9 mouse cellular contexts compared by ENCODE assay signal in the genomic region with DNA sequence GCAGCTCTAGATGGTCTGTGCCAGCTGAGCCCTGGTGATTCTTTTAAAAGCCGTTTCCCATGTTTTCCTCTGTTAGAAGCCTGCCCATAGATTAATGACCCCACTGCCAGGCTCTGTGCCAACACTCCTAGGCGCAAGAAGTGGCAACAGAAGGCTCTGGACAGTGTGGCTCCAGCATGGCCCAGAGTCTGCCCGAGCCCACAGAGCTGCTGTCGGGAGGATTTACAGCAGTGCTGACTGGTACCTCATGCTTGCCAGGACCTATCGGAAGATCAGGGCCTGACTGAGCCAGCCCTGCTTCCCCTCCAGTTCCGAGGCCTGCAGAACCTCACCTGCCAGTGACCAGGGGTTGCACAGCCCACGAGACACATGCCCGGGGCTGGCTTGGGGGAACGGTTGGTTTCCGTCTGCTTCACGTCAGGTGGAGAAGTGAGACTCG.
A peak's percentile ranks its signal among the peaks of the same experiment; 100 is the strongest.
DNase-seq lines count a peak whose midpoint lies in the region; ATAC-seq lines count a peak whose summit lies in the region.
"Had no signal": no experiment of that assay in that cellular context is flagged by ENCODE, and none has a peak within 500 bp of the region (broad histone marks: within the 10 kb centered on the region; RNA-seq: fewer than 3 reads in every experiment).

No protein-coding gene starts in this region.

- H3K4me2 ChIP-seq in heart, embryonic 14.5 days (ENCODE audit: low read length) = peak overlapping the region; percentile 23; the same call in 1 of the 2 replicates
- no peak overlapping the region for H3K4me2 ChIP-seq in limb, embryonic 15.5 days
- H3K4me2 ChIP-seq: embryonic facial prominence, embryonic 12.5 days had no signal

- H3K4me3 ChIP-seq in heart, embryonic 14.5 days (ENCODE audit: control insufficient read depth in 1 of 2, insufficient read depth in 1 of 2, low read depth in 1 of 2, low read length in 2 of 2) = no peak overlapping the region
- H3K4me3 ChIP-seq in limb, embryonic 15.5 days = no peak overlapping the region
- H3K4me3 ChIP-seq: embryonic facial prominence, embryonic 12.5 days had no signal

- no peaks in the 10 kb centered on the region for H3K9me3 ChIP-seq in heart, embryonic 14.5 days (ENCODE audit: control insufficient read depth, low read length)
- H3K9me3 ChIP-seq in limb, embryonic 15.5 days = no peaks in the 10 kb centered on the region

- H3K36me3 ChIP-seq in heart, embryonic 14.5 days (ENCODE audit: control insufficient read depth, insufficient read depth, low read length) = no peaks in the 10 kb centered on the region
- H3K36me3 ChIP-seq in limb, embryonic 15.5 days = no peaks in the 10 kb centered on the region
- H3K36me3 ChIP-seq: embryonic facial prominence, embryonic 12.5 days had no signal

- peak overlapping the region in 1 of 2 experiments; percentile 50; a peak in 2 of 4 replicates for H3K27ac ChIP-seq in heart, embryonic 14.5 days (replicated peaks in 1 of 2; ENCODE audit: control insufficient read depth in 1 of 2, insufficient read depth in 1 of 2, low read depth in 2 of 2, low read length in 2 of 2)
- H3K27ac ChIP-seq in limb, embryonic 15.5 days = peak overlapping the region; percentile 4; the same call in 1 of the 2 replicates
- H3K27ac ChIP-seq: embryonic facial prominence, embryonic 12.5 days had no signal

- peak overlapping the region; percentile 21; the same call in 1 of the 2 replicates for H3K9ac ChIP-seq in heart, embryonic 14.5 days (ENCODE audit: low read length)
- H3K9ac ChIP-seq in limb, embryonic 15.5 days = no peak overlapping the region
- H3K9ac ChIP-seq: embryonic facial prominence, embryonic 12.5 days had no signal

- ATAC-seq in heart, embryonic 14.5 days (ENCODE audit: insufficient number of reproducible peaks, insufficient read depth, low FRiP score, low read depth) = peak; percentile 64
- ATAC-seq in limb, embryonic 15.5 days (ENCODE audit: insufficient number of reproducible peaks, low FRiP score, low TSS enrichment, low read depth) = no peak

- 38% methylated on average over 12 of the region's 12 CpGs for WGBS in heart, embryonic 14.5 days
- 38% methylated on average over 12 of the region's 12 CpGs for WGBS in limb, embryonic 15.5 days

- intact Hi-C loops in heart, postnatal 36 days (cut with DNase I) = no loop called here
- intact Hi-C loops in gastrocnemius, postnatal 14 days (cut with DNase I; ENCODE audit: low total_unique reads) = no loop called here

- H3K27me3 ChIP-seq in heart, embryonic 14.5 days (ENCODE audit: control insufficient read depth, insufficient read depth, low read length) = no peaks in the 10 kb centered on the region
- H3K27me3 ChIP-seq in limb, embryonic 15.5 days = no peaks in the 10 kb centered on the region
- H3K27me3 ChIP-seq: embryonic facial prominence, embryonic 12.5 days had no signal

- peaks cover 18 to 32% of the 10 kb centered on the region in 2 experiments for H3K4me1 ChIP-seq in heart, embryonic 14.5 days (ENCODE audit: control insufficient read depth in 2 of 2, insufficient read depth in 2 of 2, low read length in 2 of 2)
- peaks cover 11% of the 10 kb centered on the region for H3K4me1 ChIP-seq in limb, embryonic 15.5 days
- H3K4me1 ChIP-seq: embryonic facial prominence, embryonic 12.5 days had no signal

- no peak for DNase-seq in heart, postnatal 36 days
- DNase-seq in adrenal gland, adult 8-10 months = peak; percentile 38
- DNase-seq in cerebellum, postnatal 14 days = peak; percentile 89 to 92
- no peak for DNase-seq in spleen, adult 12 weeks (ENCODE audit: low spot score)
- no peak for DNase-seq in gastrocnemius, postnatal 14 days
- no peak for DNase-seq in thymus, postnatal 10 days (ENCODE audit: low spot score in 2 of 2)

Comparison
In these comparisons a context has a peak if more than half of its experiments do, and no peak if none do; other contexts are left out.
1. DNase-seq: peak in adrenal gland, adult 8-10 months (single experiment) and cerebellum, postnatal 14 days (2 of 2); none in heart, postnatal 36 days (0 of 2), spleen, adult 12 weeks (single experiment), gastrocnemius, postnatal 14 days (single experiment) and thymus, postnatal 10 days (0 of 2).